Mouse (Mus musculus) MEL (cell line): ENCODE results near the gene Gm37240. TPM values are rescaled to one million over a fixed set of nuclear protein-coding genes. Genes with fewer than 3 reads are reported as not detected.

Experiments used
- DNase-seq: peaks from one replicate; pipeline ENCODE4 v3.0.0; 2011; ENCODE audit warnings: low read depth, low spot score
- H3K27ac ChIP-seq: 2 replicates; pipeline ENCODE4 v1.5.1; 2012; ENCODE audit warnings: low read depth, mild to moderate bottlenecking, control low read depth, low read length, moderate library complexity; ENCODE audit not compliant: control insufficient read depth
- H3K27me3 ChIP-seq, 2 experiments: fragments of 150-350 bp in 1 of 2; sonication (generic) in 1 of 2; 2 replicates each; pipeline ENCODE4 v1.6.1; 2012; ENCODE audit warnings: low read length in 2 of 2, mild to moderate bottlenecking in 2 of 2, improper control_type of control experiment in 1 of 2, moderate library complexity in 1 of 2; ENCODE audit not compliant: insufficient read depth in 2 of 2, control insufficient read depth in 1 of 2
- H3K36me3 ChIP-seq, 2 experiments: 2 replicates each; pipeline ENCODE4 v1.6.1; 2012 to 2014; ENCODE audit warnings: low read length in 2 of 2, improper control_type of control experiment in 1 of 2, inconsistent platforms in 1 of 2, mild to moderate bottlenecking in 1 of 2; ENCODE audit not compliant: insufficient read depth in 2 of 2, control insufficient read depth in 1 of 2
- H3K4me1 ChIP-seq, 2 experiments: fragments of 150-350 bp in 1 of 2; sonication (generic) in 1 of 2; 2 replicates each; pipeline ENCODE4 v1.6.1; 2012; ENCODE audit warnings: low read length in 2 of 2, improper control_type of control experiment in 1 of 2, mild to moderate bottlenecking in 1 of 2; ENCODE audit not compliant: insufficient read depth in 2 of 2, control insufficient read depth in 1 of 2
- H3K4me3 ChIP-seq, 2 experiments: fragments of 150-350 bp in 1 of 2; sonication (generic) in 1 of 2; 2 replicates each; pipeline ENCODE4 v1.5.1; 2012; ENCODE audit warnings: low read depth in 2 of 2, low read length in 2 of 2, mild to moderate bottlenecking in 2 of 2, moderate library complexity in 2 of 2, control low read depth in 1 of 2, improper control_type of control experiment in 1 of 2; ENCODE audit not compliant: control insufficient read depth in 1 of 2, insufficient read depth in 1 of 2
- H3K79me2 ChIP-seq: 2 replicates; pipeline ENCODE4 v1.6.1; 2012; ENCODE audit warnings: mild to moderate bottlenecking, low read length, moderate library complexity; ENCODE audit not compliant: control insufficient read depth, poor library complexity, insufficient read depth
- H3K9ac ChIP-seq: 2 replicates; pipeline ENCODE4 v1.6.1; 2012; ENCODE audit warnings: low read depth, mild to moderate bottlenecking, control low read depth, low read length, moderate library complexity; ENCODE audit not compliant: control insufficient read depth, poor library complexity, severe bottlenecking
- H3K9me3 ChIP-seq: fragments of 150-350 bp; sonication (generic); replicated peaks from 2 replicates; pipeline ENCODE4 v1.6.1; 2012; ENCODE audit warnings: mild to moderate bottlenecking, low read length, improper control_type of control experiment, moderate library complexity; ENCODE audit not compliant: insufficient read depth
- CHD1 ChIP-seq: IDR thresholded peaks from 2 replicates; pipeline ENCODE4 v1.6.1; 2012; ENCODE audit warnings: low read depth, mild to moderate bottlenecking, inconsistent platforms, low read length, improper control_type of control experiment
- EP300 ChIP-seq, 2 experiments: IDR thresholded peaks; 2 replicates each; pipeline ENCODE4 v1.6.1; 2011; ENCODE audit warnings: improper control_type of control experiment in 2 of 2, low read length in 2 of 2, low read depth in 1 of 2, mild to moderate bottlenecking in 1 of 2
- ETS1 ChIP-seq: IDR thresholded peaks from 2 replicates; pipeline ENCODE4 v1.6.1; 2012; ENCODE audit warnings: low read depth, mild to moderate bottlenecking, inconsistent platforms, low read length, improper control_type of control experiment, moderate library complexity
- HCFC1 ChIP-seq: IDR thresholded peaks from 2 replicates; pipeline ENCODE4 v1.6.1; 2012; ENCODE audit warnings: low read depth, mild to moderate bottlenecking, inconsistent platforms, low read length, improper control_type of control experiment, moderate library complexity
- JUND ChIP-seq: IDR thresholded peaks from 2 replicates; pipeline ENCODE4 v1.6.1; 2011; ENCODE audit warnings: low read depth, mild to moderate bottlenecking, improper control_type of control experiment, low read length
- KAT2A ChIP-seq: conservative IDR thresholded peaks from 2 replicates; pipeline ENCODE4 v1.6.1; 2012; ENCODE audit warnings: low read depth, low read length, improper control_type of control experiment, inconsistent platforms
- MAX ChIP-seq: IDR thresholded peaks from 2 replicates; pipeline ENCODE4 v1.6.1; 2011; ENCODE audit warnings: low read length, improper control_type of control experiment
- POLR2AphosphoS2 ChIP-seq: IDR thresholded peaks from 2 replicates; pipeline ENCODE4 v1.6.1; 2011; ENCODE audit warnings: low read length, improper control_type of control experiment
- TCF12 ChIP-seq: IDR thresholded peaks from 2 replicates; pipeline ENCODE4 v1.6.1; 2014; ENCODE audit warnings: low read depth, mild to moderate bottlenecking, inconsistent platforms, low read length, improper control_type of control experiment, moderate library complexity
- UBTF ChIP-seq: IDR thresholded peaks from 2 replicates; pipeline ENCODE4 v1.6.1; 2012; ENCODE audit warnings: low read depth, mild to moderate bottlenecking, inconsistent platforms, low read length, improper control_type of control experiment, moderate library complexity, borderline replicate concordance; ENCODE audit not compliant: insufficient read depth
- ZNF384 ChIP-seq: IDR thresholded peaks from 2 replicates; pipeline ENCODE4 v1.6.1; 2012; ENCODE audit warnings: low read depth, mild to moderate bottlenecking, inconsistent platforms, low read length, improper control_type of control experiment
- polyA plus RNA-seq, 2 experiments: library from polyadenylated mRNA; stranded (reverse) in 1 of 2; unstranded in 1 of 2; fragments of >175 nt in 1 of 2; fragments of >200 nt in 1 of 2; gene quantifications; 2 replicates each; pipeline versions ENCODE4 v1.2.1 to v1.2.4; 2012; ENCODE audit warnings: low replicate concordance in 2 of 2, low read depth in 1 of 2; ENCODE audit not compliant: insufficient read length in 2 of 2, insufficient read depth in 1 of 2, missing spikeins in 1 of 2
- total RNA-seq: library from RNA; depleted of rRNA; stranded (reverse); fragments of 300-350 nt; gene quantifications from 2 replicates; pipeline ENCODE4 v1.2.3, GENCODE M21; 2012

Gene Gm37240
- total and polyA plus RNA-seq, 3 experiments, result 0.04 TPM; not detected in 2

GRCm38 (mm10) chr3:84955011-84955775, 932.1 kb downstream of the Gm37240 start:
- Histone ChIP-seq H3K27me3 (no peaks in the 10 kb centered on the region), H3K4me3 (no peak overlapping the region), H3K9me3 (no peaks in the 10 kb centered on the region)
- TF ChIP-seq TCF12, result no peak
- no peak for TF ChIP-seq ETS1
- TF ChIP-seq CHD1, result no peak
- TF ChIP-seq, all 39 proteins: peak for 0
- peaks cover 3 to 9% of the 10 kb centered on the region in 2 experiments for H3K36me3 ChIP-seq
- no peaks in the 10 kb centered on the region for H3K79me2 ChIP-seq
- H3K4me1 ChIP-seq, result peaks cover 0 to 7% of the 10 kb centered on the region in 2 experiments; a peak in 2 of 4 replicates
- DNase-seq, result no peak
- H3K9ac ChIP-seq, result no peak overlapping the region
- H3K27ac ChIP-seq, result no peak overlapping the region

GRCm38 (mm10) chr3:84952585-84953187, 934.6 kb downstream of the Gm37240 start:
- Histone ChIP-seq H3K4me3 (no peak overlapping the region), H3K9me3 (no peaks in the 10 kb centered on the region), H3K27me3 (no peaks in the 10 kb centered on the region), H3K27ac (no peak overlapping the region), H3K36me3 (peaks cover 0 to 16% of the 10 kb centered on the region in 2 experiments; a peak in 2 of 4 replicates), H3K4me1 (peaks cover 4 to 7% of the 10 kb centered on the region in 2 experiments; a peak in 2 of 4 replicates), H3K79me2 (peaks cover 2% of the 10 kb centered on the region; the same call in 1 of the 2 replicates), H3K9ac (no peak overlapping the region)
- no peak for DNase-seq
- TF ChIP-seq UBTF, result no peak
- TF ChIP-seq HCFC1, result no peak
- TF ChIP-seq ZNF384, result no peak
- TF ChIP-seq JUND, result no peak
- TF ChIP-seq POLR2AphosphoS2, result no peak

DNA sequence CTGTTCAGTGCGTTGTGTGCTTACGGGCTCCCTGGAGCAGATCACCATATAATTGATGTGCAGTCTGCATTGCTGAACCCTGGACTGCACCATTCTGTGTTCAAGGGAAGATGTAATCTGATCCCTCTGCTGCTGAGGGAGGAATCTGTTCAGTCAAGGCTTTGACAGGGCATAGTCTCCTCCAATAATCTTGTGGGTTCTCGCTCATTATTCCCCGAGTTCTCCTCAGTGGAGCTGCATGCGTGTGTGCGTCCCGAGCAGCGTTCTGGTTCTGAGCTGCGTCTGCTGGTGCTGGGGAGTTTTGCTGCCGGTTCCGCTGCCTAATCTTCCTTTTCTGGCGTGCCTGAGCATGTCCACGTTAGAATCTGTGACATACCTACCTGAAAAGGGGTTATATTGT, 935.2 kb downstream of the Gm37240 start:
- TF ChIP-seq ETS1 (no peak), KAT2A (no peak), EP300 (IDR thresholded peaks at IDR 0.05; ENCODE audit: low read depth in 1 of 2, low read length in 2 of 2) (no peak), MAX (no peak)
- peaks cover 0 to 17% of the 10 kb centered on the region in 2 experiments; a peak in 2 of 4 replicates for H3K36me3 ChIP-seq
- no peak overlapping the region for H3K9ac ChIP-seq
- no peaks in the 10 kb centered on the region for H3K27me3 ChIP-seq
- DNase-seq, result no peak
- peaks cover 3% of the 10 kb centered on the region for H3K79me2 ChIP-seq
- H3K4me1 ChIP-seq, result peaks cover 4 to 7% of the 10 kb centered on the region in 2 experiments; a peak in 2 of 4 replicates
- no peak overlapping the region for H3K4me3 ChIP-seq
- no peak overlapping the region for H3K27ac ChIP-seq
- no peaks in the 10 kb centered on the region for H3K9me3 ChIP-seq
